Mouse (Mus musculus) lung, embryonic 16.5 days (tissue): ENCODE data around the gene Nudt10. TPM values are rescaled to one million over a fixed set of nuclear protein-coding genes. Genes with fewer than 3 reads are reported as not detected.
"Not testable (repeated sequence)": the region's sequence is repeated elsewhere in the genome, so short reads cannot be mapped to it uniquely, and the experiment has no call there.

ENCODE experiments used
- ATAC-seq: fragments of 200-750 bp; cut with Nextera tagmentation; 2 replicates; pipeline ENCODE4 v1.8.0; 2017; ENCODE audit warnings: low read depth, mild to moderate bottlenecking, moderate library complexity
- H3K27ac ChIP-seq: fragments of 300-500 bp; sonication (generic); 2 replicates; pipeline ENCODE4 v1.5.1; 2014; ENCODE audit warnings: mild to moderate bottlenecking, control low read depth, low read length
- H3K27me3 ChIP-seq: fragments of 300-500 bp; sonication (generic); 2 replicates; pipeline ENCODE4 v1.6.1; 2014; ENCODE audit warnings: low read depth, low read length, mixed read lengths; ENCODE audit not compliant: control insufficient read depth, insufficient read depth
- H3K36me3 ChIP-seq: fragments of 300-500 bp; sonication (generic); 2 replicates; pipeline ENCODE4 v1.6.1; 2014; ENCODE audit warnings: low read length; ENCODE audit not compliant: control insufficient read depth, insufficient read depth
- H3K4me1 ChIP-seq: fragments of 300-500 bp; sonication (generic); replicated peaks from 2 replicates; pipeline ENCODE4 v1.6.1; 2014; ENCODE audit warnings: low read length, mixed read lengths; ENCODE audit not compliant: control insufficient read depth, insufficient read depth
- H3K4me2 ChIP-seq: fragments of 300-500 bp; sonication (generic); 2 replicates; pipeline ENCODE4 v1.6.1; 2014; ENCODE audit warnings: low read depth, low read length, control low read depth
- H3K4me3 ChIP-seq: fragments of 300-500 bp; sonication (generic); 2 replicates; pipeline ENCODE4 v1.5.1; 2014; ENCODE audit warnings: mild to moderate bottlenecking, low read length, control low read depth
- H3K9ac ChIP-seq: fragments of 300-500 bp; sonication (generic); 2 replicates; pipeline ENCODE4 v1.6.1; 2014; ENCODE audit warnings: low read length, control low read depth
- H3K9me3 ChIP-seq: fragments of 300-500 bp; sonication (generic); 2 replicates; pipeline ENCODE4 v1.6.1; 2016; ENCODE audit warnings: low read length; ENCODE audit not compliant: control insufficient read depth
- WGBS: fragments of 180-500 bp; shearing (Covaris S2); extraction: QIAGEN DNeasy Blood & Tissue Kit; methylation state at CpG from one replicate; pipeline ENCODE4 v1.1.7; 2014; 5-methylcytosine and 5-hydroxymethylcytosine counted together
- polyA plus RNA-seq: library from polyadenylated mRNA; unstranded; fragments of >200 nt; fragmentation: Nextera tagmentation; extraction: Ambion mirVana; gene quantifications from 2 replicates; pipeline ENCODE4 v1.2.1, GENCODE M21; 2015

Gene Nudt10
- polyA plus RNA-seq = 3.6 and 3.7 TPM in 2 replicates

GRCm38 (mm10) chrX:6172823-6173640, at the start of gene Nudt10:
TSS of gene Nudt10 (minus strand) at chrX:6173015.
- WGBS = 0% methylated on average over 5 of the region's 116 CpGs
- not testable (repeated sequence) for H3K27me3 ChIP-seq, H3K9ac ChIP-seq, H3K4me1 ChIP-seq, H3K9me3 ChIP-seq, H3K27ac ChIP-seq, H3K36me3 ChIP-seq
- ATAC-seq = peak; percentile 88
- Histone ChIP-seq H3K4me2 (peak within 1 kb of the TSS; percentile 44), H3K4me3 (peak within 1 kb of the TSS; percentile 26)

GRCm38 (mm10) chrX:6172136-6172822, 536 bp downstream of the Nudt10 start:
- not testable (repeated sequence) for H3K4me1 ChIP-seq, H3K27me3 ChIP-seq, H3K27ac ChIP-seq, H3K9ac ChIP-seq, H3K36me3 ChIP-seq, H3K9me3 ChIP-seq
- Histone ChIP-seq H3K4me2 (peak overlapping the region; percentile 44), H3K4me3 (peak overlapping the region; percentile 26)
- WGBS = 10% methylated on average over 2 of the region's 64 CpGs
- ATAC-seq = peak; percentile 69

GRCm38 (mm10) chrX:6171718-6172117, 1.1 kb downstream of the Nudt10 start:
- H3K9ac ChIP-seq = no peak overlapping the region
- peak overlapping the region; percentile 25 for H3K4me3 ChIP-seq
- ATAC-seq = no peak
- no peaks in the 10 kb centered on the region for H3K36me3 ChIP-seq
- H3K4me1 ChIP-seq = no peaks in the 10 kb centered on the region
- H3K4me2 ChIP-seq = peak overlapping the region; percentile 44
- H3K9me3 ChIP-seq = no peaks in the 10 kb centered on the region
- WGBS = 20% methylated on average over 11 of the region's 12 CpGs
- H3K27me3 ChIP-seq = no peaks in the 10 kb centered on the region
- H3K27ac ChIP-seq = no peak overlapping the region

Other genes with a start within 250 kb of the Nudt10 start
- 2.3 and 2.6 TPM in 2 replicates for gene Nudt11, start 125.6 kb downstream of the Nudt10 start, polyA plus RNA-seq
- gene AU022751, start 89.6 kb downstream of the Nudt10 start, polyA plus RNA-seq = not detected in 2 replicates
- 0.06 and 0.11 TPM in 2 replicates for gene Bmp15, start 147.7 kb upstream of the Nudt10 start, polyA plus RNA-seq
- gene Shroom4, start 226.8 kb upstream of the Nudt10 start, polyA plus RNA-seq = 7.5 and 8.3 TPM in 2 replicates